Mouse (Mus musculus) granulocyte monocyte progenitor cell, adult 5-6 weeks (primary cell): ENCODE measurements around the gene Col4a3bp. TPM values are rescaled to one million over a fixed set of nuclear protein-coding genes. Genes with fewer than 3 reads are reported as not detected.

ENCODE experiments used
- ATAC-seq: replicated peaks from 2 replicates; pipeline ENCODE4 v1.8.0; 2016; ENCODE audit warnings: mild to moderate bottlenecking, moderate TSS enrichment, inconsistent platforms; ENCODE audit not compliant: poor library complexity, severe bottlenecking
- total RNA-seq, 2 experiments: library from RNA; stranded (forward) in 1 of 2; stranded (reverse) in 1 of 2; fragments of 200-712, 200-1000 nt in 1 of 2; fragments of >200 nt in 1 of 2; fragmentation: Nextera tagmentation in 1 of 2; gene quantifications; 2 replicates each; pipeline ENCODE4 v1.2.3; 2014 to 2017

Col4a3bp gene
- total RNA-seq, 2 experiments from 2014 or later = 30.6 to 37.2 TPM

DNA sequence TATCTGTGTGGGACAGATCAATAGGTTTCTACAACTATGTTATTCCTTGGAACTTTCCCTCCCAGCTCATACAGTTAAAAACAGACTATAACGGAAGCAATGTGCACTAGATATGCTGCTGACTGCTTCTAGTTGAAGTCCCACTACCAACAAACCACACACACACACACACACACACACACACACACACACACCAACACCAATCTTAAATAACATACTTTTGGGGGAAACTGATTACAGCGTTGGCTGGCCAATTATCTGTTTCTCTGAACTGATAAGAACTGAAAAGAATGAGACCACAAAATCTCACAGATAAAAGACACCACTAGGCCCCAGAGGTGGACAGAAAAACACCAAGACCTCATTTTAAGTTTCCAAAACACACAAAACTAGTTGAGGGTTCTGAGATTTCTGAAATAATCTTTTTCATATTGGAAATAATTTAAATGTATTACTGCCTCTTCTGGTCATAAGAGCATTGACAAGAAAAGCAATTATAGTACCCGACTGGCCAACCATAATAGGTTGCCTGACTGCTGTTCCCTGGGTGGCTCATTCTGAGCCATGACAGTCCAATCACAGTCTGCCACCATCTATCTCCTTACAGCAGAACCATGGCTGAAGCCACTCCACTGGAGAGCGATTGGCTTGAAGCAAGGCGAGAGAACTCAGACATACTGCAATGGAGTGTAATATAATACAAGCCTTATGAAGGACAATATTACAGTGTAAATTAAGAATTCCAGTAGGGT is 5.4 kb upstream of the Col4a3bp start:
- ATAC-seq = no peak

GRCm38 (mm10) chr13:96538103-96538502 is 4.3 kb upstream of the Col4a3bp start:
- no peak for ATAC-seq

- no peak for ATAC-seq
Measured at GRCm38 (mm10) chr13:96541381-96541780, 1.0 kb upstream of the Col4a3bp start.

- ATAC-seq = peak; percentile 28
Measured at GRCm38 (mm10) chr13:96542901-96543891, 778 bp downstream of the Col4a3bp start.

DNA sequence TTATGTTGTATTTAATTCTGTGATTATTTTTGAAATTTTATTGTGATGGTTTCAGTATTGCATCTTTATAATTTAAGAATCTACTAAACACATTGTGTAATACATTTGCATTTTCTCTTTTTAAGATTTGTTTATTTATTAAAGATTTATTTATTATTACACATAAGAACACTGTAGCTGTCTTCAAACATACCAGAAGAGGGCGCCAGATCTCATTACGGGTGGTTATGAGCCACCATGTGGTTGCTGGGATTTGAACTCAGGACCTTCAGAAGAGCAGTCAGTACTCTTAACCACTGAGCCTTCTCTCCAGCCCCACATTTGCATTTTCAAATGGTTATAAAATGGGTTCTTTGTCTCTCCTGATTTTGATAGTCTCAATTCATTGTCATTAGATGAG is 2.1 kb downstream of the Col4a3bp start:
- ATAC-seq = no peak

DNA sequence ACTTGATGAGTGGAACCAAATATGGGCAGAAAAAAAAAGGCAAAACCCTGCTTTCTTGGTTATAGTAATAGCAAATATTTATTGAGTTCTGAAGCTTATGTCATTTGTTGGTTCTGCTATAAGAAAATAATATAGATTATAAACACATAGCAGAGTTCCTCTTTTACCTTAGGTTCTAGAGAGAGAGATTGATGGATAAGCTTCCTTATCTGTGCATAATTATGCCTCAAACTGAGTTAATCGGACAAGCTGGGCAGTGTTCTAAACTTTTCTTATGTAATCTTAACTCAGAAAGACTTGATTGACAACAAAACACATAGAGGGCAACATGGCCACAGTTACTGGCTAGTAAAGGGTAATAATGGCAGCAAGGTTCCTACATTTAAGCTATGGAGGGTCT is 4.8 kb downstream of the Col4a3bp start:
- no peak for ATAC-seq

- ATAC-seq = peak; percentile 92
Measured at GRCm38 (mm10) chr13:96547941-96548340, 5.5 kb downstream of the Col4a3bp start.

DNA sequence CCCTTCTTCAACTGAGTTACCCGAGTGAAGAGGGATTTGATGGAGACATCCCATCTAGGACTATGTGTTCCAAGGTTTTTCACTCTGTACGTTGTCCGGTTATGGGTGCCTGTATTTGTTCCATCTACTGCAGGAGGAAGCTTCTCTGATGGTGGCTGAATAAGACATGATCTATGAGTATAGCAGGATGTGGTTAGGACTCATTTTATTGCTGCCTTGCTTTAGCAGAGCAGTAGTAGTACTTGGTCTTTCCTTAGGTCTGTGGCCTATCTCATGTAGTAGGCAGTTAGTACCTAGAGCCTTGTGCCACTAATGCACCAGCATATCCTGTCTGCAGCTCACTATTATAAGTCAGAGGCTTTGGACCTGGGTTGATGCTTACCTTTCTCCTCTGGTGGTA is 12.7 kb downstream of the Col4a3bp start:
- no peak for ATAC-seq

DNA sequence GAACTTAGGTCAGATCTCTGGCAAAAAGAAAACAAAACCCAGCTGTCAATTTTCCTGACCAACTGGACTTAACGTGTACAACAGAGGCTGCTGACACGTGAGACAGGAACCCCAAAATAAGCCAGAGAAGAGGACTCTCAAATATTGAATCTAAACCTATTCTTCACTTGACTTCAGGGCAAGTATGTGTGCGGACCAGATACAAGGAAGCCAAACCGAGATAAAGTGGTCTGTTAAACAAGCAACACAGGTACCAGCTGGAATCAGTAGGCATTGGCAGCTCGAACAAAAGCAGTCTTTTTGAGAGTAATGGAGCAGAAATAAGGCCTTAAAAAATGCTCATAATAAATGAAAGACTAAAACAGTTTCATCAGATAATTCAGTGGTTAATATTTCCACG is 25.6 kb downstream of the Col4a3bp start:
- ATAC-seq = no peak

DNA sequence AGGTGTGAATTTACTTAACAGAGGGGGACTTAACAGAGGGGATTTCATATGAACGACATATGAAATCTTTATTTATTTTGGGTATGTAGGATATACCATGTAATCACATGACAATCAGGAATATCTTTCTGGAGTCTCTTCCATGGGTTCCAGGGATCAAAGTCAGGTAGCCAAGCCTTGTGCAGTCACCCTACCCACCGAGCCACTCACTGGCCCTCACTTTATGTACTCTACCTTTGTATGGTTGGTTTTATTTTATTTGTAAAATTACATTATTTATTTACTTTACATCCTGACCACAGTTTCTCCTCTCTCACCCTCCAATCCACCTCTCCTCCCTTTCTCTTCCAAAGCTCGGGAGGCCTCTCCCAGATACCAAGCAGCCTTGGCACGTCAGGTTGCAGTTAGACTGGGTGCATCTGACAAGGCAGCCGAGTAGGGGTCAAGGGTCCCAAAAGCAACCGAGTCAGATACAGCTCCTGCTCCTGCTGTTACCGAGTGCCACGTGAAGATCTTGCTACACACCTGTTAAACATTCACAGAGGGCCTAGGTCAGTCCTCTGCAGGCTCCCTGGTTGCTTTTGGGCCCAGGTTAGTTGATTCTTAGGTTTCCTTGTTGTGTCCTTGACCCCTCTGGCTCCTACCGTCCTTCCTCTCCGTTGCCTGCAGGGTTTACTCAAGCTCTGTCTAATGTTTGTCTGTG is 28.0 kb downstream of the Col4a3bp start:
- ATAC-seq = no peak

GRCm38 (mm10) chr13:96571016-96571361 is 28.6 kb downstream of the Col4a3bp start:
- no peak for ATAC-seq

DNA sequence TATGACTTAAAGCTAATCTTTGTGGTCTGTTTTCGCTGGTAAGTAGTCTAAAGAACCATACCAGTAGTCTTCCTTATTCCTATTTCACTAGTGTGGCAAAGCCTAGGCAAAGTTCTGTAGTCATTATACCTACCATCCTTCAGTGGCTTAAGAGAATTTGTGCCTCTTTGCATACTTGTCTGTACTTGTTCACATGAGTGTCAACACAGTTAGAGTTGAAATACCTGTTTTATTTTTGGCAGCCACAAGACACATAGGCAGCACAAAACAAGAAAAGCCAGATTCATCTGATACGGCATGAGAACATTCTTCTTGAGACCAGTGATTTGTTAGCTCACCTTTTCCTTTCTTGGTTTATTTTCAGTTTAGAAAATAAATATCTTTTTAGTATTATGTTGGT is 31.8 kb downstream of the Col4a3bp start:
- no peak for ATAC-seq

DNA sequence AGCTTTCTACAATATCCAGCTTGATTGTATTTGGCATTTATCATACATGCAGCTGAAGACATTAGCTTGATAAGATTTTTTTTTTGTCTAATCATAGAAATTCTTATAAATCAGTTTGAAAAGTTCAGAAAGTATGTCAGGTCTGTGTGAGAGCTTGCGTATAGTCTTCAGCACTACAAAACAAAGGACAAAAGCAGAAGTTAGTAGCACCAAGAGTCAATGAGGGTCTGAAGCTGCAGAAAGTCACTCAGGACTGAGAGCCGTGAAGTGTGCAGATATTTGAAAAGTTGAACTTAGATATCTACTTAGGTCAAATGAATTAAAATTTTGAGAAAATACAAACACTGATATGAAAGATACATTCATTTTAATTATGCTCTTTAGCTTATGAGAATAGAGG is 36.7 kb downstream of the Col4a3bp start:
- ATAC-seq = peak; percentile 52; the same call in 1 of the 2 replicates

DNA sequence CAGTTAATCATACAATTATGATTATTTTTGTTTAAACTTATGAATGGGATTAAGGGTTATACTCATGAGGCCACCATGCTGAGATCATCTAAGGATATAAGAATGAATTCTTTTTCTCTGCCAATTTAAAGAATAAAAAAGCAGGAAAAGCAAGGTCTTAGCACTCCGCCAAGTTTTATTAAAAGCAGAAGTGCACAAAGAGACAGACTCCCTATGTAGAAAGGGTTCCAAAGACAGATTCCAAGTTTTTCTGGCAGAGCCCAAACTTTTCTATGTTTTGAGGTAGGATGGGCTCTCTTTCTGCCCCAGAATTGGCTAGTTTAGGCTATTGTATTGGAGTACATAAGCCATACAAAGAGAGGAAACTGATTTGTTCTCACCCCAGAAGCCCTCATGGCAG is 37.6 kb downstream of the Col4a3bp start:
- ATAC-seq = no peak

GRCm38 (mm10) chr13:96584201-96584600 is 41.8 kb downstream of the Col4a3bp start:
- no peak for ATAC-seq

GRCm38 (mm10) chr13:96586540-96586939 is 44.1 kb downstream of the Col4a3bp start:
- no peak for ATAC-seq

DNA sequence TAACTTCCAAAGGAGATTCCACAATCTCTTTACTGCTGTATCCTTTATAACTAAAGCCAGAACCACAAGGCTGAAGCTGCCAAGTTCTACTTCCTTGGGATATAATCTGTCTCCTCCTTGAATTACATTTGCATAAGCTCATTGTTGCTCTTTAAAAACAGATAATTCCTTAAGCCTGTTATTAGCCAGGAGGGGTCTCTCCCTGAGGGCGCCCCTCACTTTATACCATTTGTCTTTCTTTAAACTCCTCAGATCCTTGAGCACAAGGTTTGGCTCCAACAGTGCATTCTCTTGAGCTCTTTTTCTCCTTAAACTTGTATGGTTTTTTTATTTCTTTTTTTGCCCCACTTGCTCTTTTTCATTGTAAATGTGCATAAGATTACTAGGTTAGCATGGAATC is 46.2 kb downstream of the Col4a3bp start:
- no peak for ATAC-seq

DNA sequence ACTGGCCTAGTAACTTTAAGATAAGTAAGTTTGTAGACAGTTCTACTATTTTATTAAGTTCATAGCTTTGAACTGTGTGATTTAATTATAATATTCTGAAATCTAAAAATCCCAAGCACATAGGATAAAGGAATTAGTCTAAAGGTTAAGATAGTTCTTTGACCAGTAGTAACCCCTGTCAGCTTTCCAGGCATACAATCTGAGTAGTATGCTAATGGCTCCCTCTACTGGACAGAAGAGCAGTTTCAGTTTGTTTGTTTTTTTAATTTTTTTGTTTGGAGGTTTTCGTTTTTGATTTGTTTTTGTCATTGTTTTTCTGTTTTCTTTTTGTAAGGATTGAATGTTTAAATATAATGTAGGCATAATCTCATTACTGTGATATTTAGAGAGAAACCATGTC is 51.2 kb downstream of the Col4a3bp start:
- ATAC-seq = peak; percentile 61; the same call in 1 of the 2 replicates

DNA sequence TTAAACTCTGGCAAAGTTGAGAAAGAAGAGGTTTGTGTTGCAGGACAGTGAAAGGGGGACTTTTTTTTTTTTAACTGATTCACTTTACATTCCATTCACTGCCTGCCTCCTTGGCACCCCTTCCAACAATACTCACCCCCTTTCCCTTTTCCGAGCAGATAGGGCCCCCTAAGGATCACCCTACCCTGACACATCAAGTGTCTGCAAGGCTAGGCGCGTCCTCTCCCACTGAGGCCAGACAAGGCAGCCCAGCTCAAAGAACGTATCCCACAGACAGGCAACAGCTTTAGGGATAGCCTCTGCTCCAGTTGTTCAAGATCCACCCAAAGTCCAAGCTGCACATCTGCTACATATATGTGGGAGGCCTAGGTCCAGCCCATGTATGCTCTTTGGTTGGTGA is 51.7 kb downstream of the Col4a3bp start:
- ATAC-seq = no peak

GRCm38 (mm10) chr13:96599182-96599581 is 56.8 kb downstream of the Col4a3bp start:
- ATAC-seq = no peak

- no peak for ATAC-seq
Measured at GRCm38 (mm10) chr13:96604242-96604641, 61.8 kb downstream of the Col4a3bp start.
